Mouse (Mus musculus): Measurements from ENCODE around the gene Armc6. TPM values are rescaled to one million over a fixed set of nuclear protein-coding genes. Genes with fewer than 3 reads are reported as not detected.

The Armc6 gene
- polyA plus RNA-seq, 1 experiment from 2014 or later: 23.2 TPM

GRCm38 (mm10) chr8:70212112-70213055 lies 21.9 kb downstream of the Armc6 start, which contains the start of gene Slc25a42:
Gene Slc25a42 (minus strand): TSS chr8:70212305.
- H3K4me1 ChIP-seq (ENCODE audit: control insufficient read depth, insufficient read depth, low read length): peaks cover 9% of the 10 kb centered on the region; the same call in 1 of the 2 replicates
- ATAC-seq (ENCODE audit: insufficient number of reproducible peaks, insufficient read depth, low FRiP score, low read depth): peak; percentile 98
- H3K27ac ChIP-seq (ENCODE audit: low read length): no peak within 1 kb of the TSS
- peak within 1 kb of the TSS; percentile 63 for H3K9ac ChIP-seq (replicated peaks; ENCODE audit: low read depth, low read length)
- under 1% methylated on average over 66 of the region's 66 CpGs for WGBS
- peak within 1 kb of the TSS; percentile 68 for H3K4me3 ChIP-seq (ENCODE audit: low read depth, low read length)
- no peaks in the 10 kb centered on the region for H3K27me3 ChIP-seq (ENCODE audit: control insufficient read depth, insufficient read depth, low read length)
- H3K9me3 ChIP-seq (ENCODE audit: control insufficient read depth, low read depth, low read length): no peaks in the 10 kb centered on the region
- no peaks in the 10 kb centered on the region for H3K36me3 ChIP-seq (ENCODE audit: control insufficient read depth, insufficient read depth, low read length)
- H3K4me2 ChIP-seq (replicated peaks; ENCODE audit: low read depth, low read length): peak within 1 kb of the TSS; percentile 99

DNA sequence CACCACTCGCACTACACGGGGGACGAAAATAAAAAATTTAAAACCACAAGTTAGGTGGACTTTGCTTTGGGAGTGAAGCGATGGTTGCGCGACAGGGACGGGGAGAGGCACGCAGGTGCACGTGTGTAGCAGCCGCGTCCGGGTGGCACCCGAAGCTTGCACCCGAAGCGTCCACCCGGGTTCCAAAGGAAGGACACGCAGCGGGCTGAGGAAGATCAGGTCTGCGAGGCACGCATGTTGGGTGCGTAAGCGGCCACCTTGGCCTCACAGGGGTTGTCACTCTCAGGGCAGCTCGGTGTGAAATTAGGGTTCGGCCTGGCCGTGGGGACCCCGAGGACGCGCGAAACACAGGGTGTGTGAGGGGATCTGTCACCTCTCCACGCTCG lies 22.5 kb downstream of the Armc6 start:
- Histone ChIP-seq H3K9me3 (ENCODE audit: control insufficient read depth, low read depth, low read length) (no peaks in the 10 kb centered on the region), H3K4me1 (ENCODE audit: control insufficient read depth, insufficient read depth, low read length) (peaks cover 9% of the 10 kb centered on the region; the same call in 1 of the 2 replicates), H3K4me3 (ENCODE audit: low read depth, low read length) (peak overlapping the region; percentile 68), H3K27me3 (ENCODE audit: control insufficient read depth, insufficient read depth, low read length) (no peaks in the 10 kb centered on the region), H3K9ac (replicated peaks; ENCODE audit: low read depth, low read length) (peak overlapping the region; percentile 63), H3K4me2 (replicated peaks; ENCODE audit: low read depth, low read length) (peak overlapping the region; percentile 99), H3K36me3 (ENCODE audit: control insufficient read depth, insufficient read depth, low read length) (no peaks in the 10 kb centered on the region), H3K27ac (ENCODE audit: low read length) (no peak overlapping the region)
- no peak for ATAC-seq (ENCODE audit: insufficient number of reproducible peaks, insufficient read depth, low FRiP score, low read depth)
- under 1% methylated on average over 31 of the region's 31 CpGs for WGBS

- Histone ChIP-seq H3K4me1 (ENCODE audit: control insufficient read depth, insufficient read depth, low read length) (peaks cover 9% of the 10 kb centered on the region; the same call in 1 of the 2 replicates), H3K4me2 (replicated peaks; ENCODE audit: low read depth, low read length) (peak overlapping the region; percentile 99), H3K9ac (replicated peaks; ENCODE audit: low read depth, low read length) (peak overlapping the region; percentile 63; the same call in 1 of the 2 replicates), H3K9me3 (ENCODE audit: control insufficient read depth, low read depth, low read length) (no peaks in the 10 kb centered on the region), H3K27ac (ENCODE audit: low read length) (no peak overlapping the region), H3K36me3 (ENCODE audit: control insufficient read depth, insufficient read depth, low read length) (no peaks in the 10 kb centered on the region), H3K27me3 (ENCODE audit: control insufficient read depth, insufficient read depth, low read length) (no peaks in the 10 kb centered on the region), H3K4me3 (ENCODE audit: low read depth, low read length) (peak overlapping the region; percentile 68)
- ATAC-seq (ENCODE audit: insufficient number of reproducible peaks, insufficient read depth, low FRiP score, low read depth): no peak
- WGBS: 67% methylated on average over 1 of the region's 1 CpGs
Measured at GRCm38 (mm10) chr8:70211275-70211674, 23.0 kb downstream of the Armc6 start.

- Histone ChIP-seq H3K4me2 (replicated peaks; ENCODE audit: low read depth, low read length) (0 out of 2 replicates have a peak overlapping the region, but pooled peaks have one; percentile 10), H3K4me3 (ENCODE audit: low read depth, low read length) (no peak overlapping the region), H3K9ac (replicated peaks; ENCODE audit: low read depth, low read length) (no peak overlapping the region), H3K27ac (ENCODE audit: low read length) (no peak overlapping the region), H3K27me3 (ENCODE audit: control insufficient read depth, insufficient read depth, low read length) (no peaks in the 10 kb centered on the region), H3K36me3 (ENCODE audit: control insufficient read depth, insufficient read depth, low read length) (no peaks in the 10 kb centered on the region), H3K9me3 (ENCODE audit: control insufficient read depth, low read depth, low read length) (no peaks in the 10 kb centered on the region), H3K4me1 (ENCODE audit: control insufficient read depth, insufficient read depth, low read length) (peaks cover 9% of the 10 kb centered on the region; the same call in 1 of the 2 replicates)
- no peak for ATAC-seq (ENCODE audit: insufficient number of reproducible peaks, insufficient read depth, low FRiP score, low read depth)
- 22% methylated on average over 8 of the region's 8 CpGs for WGBS
Measured at GRCm38 (mm10) chr8:70210538-70210937, 23.7 kb downstream of the Armc6 start.

DNA sequence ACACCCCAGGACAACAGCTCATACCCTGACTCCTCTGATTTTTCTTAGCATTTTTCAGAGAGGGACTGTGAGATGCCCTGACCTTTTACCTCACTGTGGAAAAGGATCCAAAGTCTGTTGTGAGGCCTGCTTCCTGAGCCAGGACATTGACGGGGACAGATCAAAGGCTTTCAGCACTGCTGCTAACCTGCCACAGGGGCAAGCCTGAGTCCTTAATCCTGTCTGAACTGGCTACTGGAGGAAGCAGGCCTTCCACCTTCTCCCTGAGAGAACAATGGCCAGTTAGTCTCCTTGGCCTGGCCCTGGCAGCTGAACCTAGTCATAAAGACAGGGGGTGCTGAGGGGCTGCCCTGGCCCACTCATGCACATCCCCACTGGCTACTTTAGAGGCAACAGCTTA lies 26.1 kb downstream of the Armc6 start:
- no peak overlapping the region for H3K4me3 ChIP-seq (ENCODE audit: low read depth, low read length)
- H3K4me2 ChIP-seq (replicated peaks; ENCODE audit: low read depth, low read length): no peak overlapping the region
- no peak overlapping the region for H3K9ac ChIP-seq (replicated peaks; ENCODE audit: low read depth, low read length)
- no peak for ATAC-seq (ENCODE audit: insufficient number of reproducible peaks, insufficient read depth, low FRiP score, low read depth)
- H3K36me3 ChIP-seq (ENCODE audit: control insufficient read depth, insufficient read depth, low read length): no peaks in the 10 kb centered on the region
- H3K9me3 ChIP-seq (ENCODE audit: control insufficient read depth, low read depth, low read length): no peaks in the 10 kb centered on the region
- H3K27ac ChIP-seq (ENCODE audit: low read length): no peak overlapping the region
- 45% methylated on average over 1 of the region's 1 CpGs for WGBS
- H3K4me1 ChIP-seq (ENCODE audit: control insufficient read depth, insufficient read depth, low read length): peaks cover 9% of the 10 kb centered on the region; the same call in 1 of the 2 replicates
- H3K27me3 ChIP-seq (ENCODE audit: control insufficient read depth, insufficient read depth, low read length): no peaks in the 10 kb centered on the region

- H3K27ac ChIP-seq (ENCODE audit: low read length): no peak overlapping the region
- no peak overlapping the region for H3K9ac ChIP-seq (replicated peaks; ENCODE audit: low read depth, low read length)
- H3K36me3 ChIP-seq (ENCODE audit: control insufficient read depth, insufficient read depth, low read length): no peaks in the 10 kb centered on the region
- no peak for ATAC-seq (ENCODE audit: insufficient number of reproducible peaks, insufficient read depth, low FRiP score, low read depth)
- no peak overlapping the region for H3K4me2 ChIP-seq (replicated peaks; ENCODE audit: low read depth, low read length)
- H3K9me3 ChIP-seq (ENCODE audit: control insufficient read depth, low read depth, low read length): no peaks in the 10 kb centered on the region
- no peak overlapping the region for H3K4me3 ChIP-seq (ENCODE audit: low read depth, low read length)
- H3K4me1 ChIP-seq (ENCODE audit: control insufficient read depth, insufficient read depth, low read length): 0 out of 2 replicates have a peak, but pooled peaks cover 2% of the 10 kb centered on the region
- no peaks in the 10 kb centered on the region for H3K27me3 ChIP-seq (ENCODE audit: control insufficient read depth, insufficient read depth, low read length)
- 68% methylated on average over 1 of the region's 1 CpGs for whole genome bisulfite sequencing
Measured at GRCm38 (mm10) chr8:70204757-70205156, 29.5 kb downstream of the Armc6 start.

DNA sequence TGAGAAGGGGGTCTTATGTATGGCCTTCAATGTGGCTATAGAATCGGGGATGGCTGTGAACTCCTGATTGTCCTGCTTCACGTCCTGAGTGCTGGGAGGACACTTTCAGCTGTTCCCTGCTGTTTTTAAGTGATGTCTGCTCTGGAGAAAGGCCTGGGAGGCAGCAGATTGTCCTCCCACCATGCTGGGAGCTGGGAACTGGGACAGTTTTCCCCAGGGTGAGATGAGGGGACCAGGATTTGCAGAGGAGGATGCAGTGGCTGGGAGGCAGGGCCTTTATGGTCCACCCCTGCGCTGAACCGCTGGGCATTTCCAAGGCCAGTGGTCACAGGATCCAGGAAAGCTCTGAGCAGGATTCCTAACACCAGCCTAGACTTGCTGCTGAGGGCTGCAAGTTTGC lies 31.2 kb downstream of the Armc6 start:
- Histone ChIP-seq H3K36me3 (ENCODE audit: control insufficient read depth, insufficient read depth, low read length) (no peaks in the 10 kb centered on the region), H3K4me3 (ENCODE audit: low read depth, low read length) (no peak overlapping the region), H3K4me2 (replicated peaks; ENCODE audit: low read depth, low read length) (no peak overlapping the region), H3K4me1 (ENCODE audit: control insufficient read depth, insufficient read depth, low read length) (0 out of 2 replicates have a peak, but pooled peaks cover 2% of the 10 kb centered on the region), H3K27ac (ENCODE audit: low read length) (no peak overlapping the region), H3K9ac (replicated peaks; ENCODE audit: low read depth, low read length) (no peak overlapping the region), H3K9me3 (ENCODE audit: control insufficient read depth, low read depth, low read length) (no peaks in the 10 kb centered on the region), H3K27me3 (ENCODE audit: control insufficient read depth, insufficient read depth, low read length) (no peaks in the 10 kb centered on the region)
- 65% methylated on average over 4 of the region's 4 CpGs for WGBS
- no peak for ATAC-seq (ENCODE audit: insufficient number of reproducible peaks, insufficient read depth, low FRiP score, low read depth)

DNA sequence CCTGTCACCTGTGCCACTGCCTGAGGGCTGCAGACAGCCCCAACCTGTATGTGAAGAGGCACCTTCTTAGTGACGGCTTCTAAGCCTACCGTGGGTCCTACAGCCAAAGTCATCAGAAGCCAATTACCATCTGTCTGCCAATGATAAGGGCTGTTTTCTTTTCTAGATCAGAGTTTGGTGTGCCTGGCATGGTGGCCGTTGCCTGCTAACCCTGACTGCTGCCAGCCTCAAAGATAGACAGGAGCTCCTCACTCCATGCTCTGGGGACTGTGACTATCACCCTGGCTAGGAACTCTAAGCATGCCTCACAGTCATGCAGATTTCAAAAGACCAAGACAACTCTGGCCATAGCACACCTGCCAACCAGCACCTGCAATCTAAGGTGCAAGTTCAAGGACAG lies 32.8 kb downstream of the Armc6 start:
- no peak overlapping the region for H3K9ac ChIP-seq (replicated peaks; ENCODE audit: low read depth, low read length)
- no peak overlapping the region for H3K27ac ChIP-seq (ENCODE audit: low read length)
- ATAC-seq (ENCODE audit: insufficient number of reproducible peaks, insufficient read depth, low FRiP score, low read depth): no peak
- H3K4me1 ChIP-seq (ENCODE audit: control insufficient read depth, insufficient read depth, low read length): 0 out of 2 replicates have a peak, but pooled peaks cover 2% of the 10 kb centered on the region
- 77% methylated on average over 3 of the region's 3 CpGs for WGBS
- no peaks in the 10 kb centered on the region for H3K36me3 ChIP-seq (ENCODE audit: control insufficient read depth, insufficient read depth, low read length)
- H3K9me3 ChIP-seq (ENCODE audit: control insufficient read depth, low read depth, low read length): no peaks in the 10 kb centered on the region
- H3K4me3 ChIP-seq (ENCODE audit: low read depth, low read length): no peak overlapping the region
- no peak overlapping the region for H3K4me2 ChIP-seq (replicated peaks; ENCODE audit: low read depth, low read length)
- no peaks in the 10 kb centered on the region for H3K27me3 ChIP-seq (ENCODE audit: control insufficient read depth, insufficient read depth, low read length)

Measured in stomach, embryonic 14.5 days (tissue).